Mouse (Mus musculus) lung, adult 2 months (tissue): ENCODE measurements around the gene Ccser1.

Experiments
- CTCF ChIP-seq: fragments of 200-500 bp; IDR thresholded peaks from 2 replicates; pipeline ENCODE4 v1.5.1; 2011; ENCODE audit warnings: mild to moderate bottlenecking, low read length, control low read depth; ENCODE audit not compliant: insufficient read depth
- POLR2A ChIP-seq: fragments of 200-500 bp; IDR thresholded peaks from 2 replicates; pipeline ENCODE4 v1.6.1; 2011; ENCODE audit warnings: low read depth, mild to moderate bottlenecking, control low read depth, low read length, borderline replicate concordance; ENCODE audit errors: extremely low read depth

DNA sequence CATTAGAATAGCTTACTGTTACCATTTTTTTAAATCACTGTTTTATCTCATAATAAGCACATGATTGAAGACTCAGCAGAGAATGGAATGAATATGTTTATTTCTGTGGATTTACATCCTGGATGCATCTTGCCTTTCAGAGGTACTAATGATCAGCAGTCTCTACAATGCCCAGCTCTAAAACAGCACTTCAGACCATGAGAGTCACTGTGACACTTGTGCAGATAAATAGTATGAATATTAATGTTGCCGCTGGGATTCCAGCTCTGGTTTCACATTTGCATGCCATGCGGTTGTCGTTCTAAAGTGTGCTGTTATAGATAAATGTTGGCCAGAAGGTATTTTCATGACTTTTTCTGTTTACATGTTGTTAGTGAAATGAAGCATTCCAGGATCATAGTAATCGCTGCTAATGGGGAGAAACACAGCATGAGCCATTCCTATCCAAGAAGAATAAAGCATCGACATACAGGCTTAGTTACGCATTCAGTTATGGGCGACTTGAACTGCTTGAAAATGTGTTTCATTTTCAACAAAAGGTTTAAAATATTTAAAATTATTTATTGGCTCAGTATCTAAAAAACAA lies 363.4 kb downstream of the Ccser1 start:
- TF ChIP-seq POLR2A, result no peak
- TF ChIP-seq CTCF, result no peak
